Mouse (Mus musculus): ENCODE data around the gene Zfp36l1. TPM values are rescaled to one million over a fixed set of nuclear protein-coding genes. Genes with fewer than 3 reads are reported as not detected.
A peak's percentile ranks its signal among the peaks of the same experiment; 100 is the strongest.
"Not testable (repeated sequence)": the region's sequence is repeated elsewhere in the genome, so short reads cannot be mapped to it uniquely, and the experiment has no call there.

The Zfp36l1 gene
- polyA plus RNA-seq, 1 experiment, result 33.6 TPM

DNA sequence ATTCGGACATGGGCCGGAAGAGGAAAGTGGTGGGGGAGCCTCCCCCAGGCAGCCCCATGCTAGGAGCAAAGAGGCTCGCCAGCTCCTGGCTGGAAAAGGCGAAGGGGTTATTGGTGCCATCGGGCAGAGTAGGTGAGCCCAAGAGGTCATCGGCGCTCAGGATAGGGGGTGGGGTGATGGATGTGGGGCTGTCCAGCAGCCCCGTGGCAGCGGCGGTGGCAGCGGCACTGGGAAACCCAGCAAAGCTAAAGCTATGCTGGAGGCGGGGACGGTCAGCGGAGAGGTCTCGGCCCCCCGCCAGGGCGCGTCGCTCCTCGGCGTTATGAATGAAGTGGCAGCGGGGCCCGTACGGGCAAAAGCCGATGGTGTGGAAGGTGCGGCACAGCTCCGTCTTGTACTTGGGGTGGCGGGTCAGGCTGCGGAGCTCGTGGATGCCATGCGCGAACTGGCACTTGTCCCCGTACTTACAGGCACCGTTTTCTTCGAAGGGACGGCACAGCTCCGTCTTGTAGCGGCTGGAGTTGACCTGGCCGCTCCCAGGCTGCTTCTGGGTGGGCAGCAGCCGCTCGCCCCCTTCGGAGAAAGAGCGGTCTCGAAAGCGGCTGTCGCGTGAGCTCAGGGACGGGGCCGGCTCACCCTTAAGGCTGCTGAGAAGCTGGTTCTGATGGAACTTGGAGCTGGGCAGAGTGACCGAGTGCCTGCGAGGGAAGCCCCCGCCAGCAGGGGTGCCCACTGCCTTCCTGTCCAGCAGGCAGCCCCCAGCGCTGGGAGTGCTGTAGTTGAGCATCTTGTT, 2.9 kb downstream of the Zfp36l1 start:
- peaks cover 3% of the 10 kb centered on the region; the same call in 1 of the 2 replicates for H3K4me1 ChIP-seq (ENCODE audit: control insufficient read depth, insufficient read depth, low read length)
- H3K27ac ChIP-seq (ENCODE audit: control insufficient read depth, insufficient read depth, low read depth, low read length, poor library complexity), result no peak overlapping the region
- TF ChIP-seq POLR2A (IDR thresholded peaks at IDR 0.05; ENCODE audit: borderline replicate concordance, control insufficient read depth, low read depth, low read length) (peak; percentile 6; the same call in 1 of the 2 replicates), CTCF (IDR thresholded peaks at IDR 0.05; ENCODE audit: control insufficient read depth, insufficient read depth, low read length) (no peak)
- 92% methylated on average over 53 of the region's 53 CpGs for WGBS
- H3K4me3 ChIP-seq (replicated peaks; ENCODE audit: control insufficient read depth, low read depth, low read length), result peak overlapping the region; percentile 38

GRCm38 (mm10) chr12:80108896-80109668, 3.7 kb downstream of the Zfp36l1 start:
- TF ChIP-seq CTCF (IDR thresholded peaks at IDR 0.05; ENCODE audit: control insufficient read depth, insufficient read depth, low read length), result peak; percentile 75
- 9% methylated on average over 11 of the region's 11 CpGs for WGBS

DNA sequence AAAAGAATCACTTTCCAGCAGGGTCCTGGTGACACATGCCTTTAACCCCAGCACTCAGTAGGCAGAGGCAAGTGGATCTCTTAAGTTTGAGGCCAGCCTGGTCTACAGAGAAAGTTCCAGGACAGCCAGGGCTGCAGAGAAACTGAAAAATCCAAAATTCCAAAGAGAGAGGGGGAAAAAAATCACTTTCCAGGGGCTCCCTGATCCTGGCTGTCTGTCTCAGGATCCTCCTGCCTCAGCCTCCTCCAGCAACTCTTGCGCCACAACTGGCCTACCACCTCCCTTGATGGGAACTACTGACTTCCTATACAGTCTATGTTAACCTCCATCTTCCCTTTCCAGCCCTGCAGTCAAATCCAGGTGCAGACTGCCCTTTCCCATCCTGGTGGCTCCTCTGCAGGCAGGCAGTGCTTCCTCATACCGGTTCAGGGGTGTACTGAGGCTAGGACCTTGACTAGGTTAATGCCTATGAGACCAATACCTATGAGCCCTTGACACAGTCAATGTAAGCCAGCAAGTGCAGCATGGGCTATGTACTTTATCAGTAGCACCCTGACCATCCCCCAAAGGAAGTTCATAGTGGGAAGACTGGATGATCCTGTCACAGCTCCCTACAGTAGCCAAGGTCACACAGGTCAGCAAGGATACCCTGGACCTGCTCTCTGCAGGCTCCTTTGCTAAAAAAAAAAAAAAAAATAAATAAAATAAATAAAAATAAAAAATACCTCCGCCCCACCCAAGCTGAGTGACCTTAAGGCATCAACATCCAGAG, 5.7 kb downstream of the Zfp36l1 start:
- TF ChIP-seq POLR2A (IDR thresholded peaks at IDR 0.05; ENCODE audit: borderline replicate concordance, control insufficient read depth, low read depth, low read length), result no peak
- no peak for TF ChIP-seq CTCF (IDR thresholded peaks at IDR 0.05; ENCODE audit: control insufficient read depth, insufficient read depth, low read length)
- WGBS, result 83% methylated on average over 3 of the region's 3 CpGs
- Histone ChIP-seq H3K4me1 (ENCODE audit: control insufficient read depth, insufficient read depth, low read length) (peaks cover 3% of the 10 kb centered on the region; the same call in 1 of the 2 replicates), H3K27ac (ENCODE audit: control insufficient read depth, insufficient read depth, low read depth, low read length, poor library complexity) (no peak overlapping the region), H3K4me3 (replicated peaks; ENCODE audit: control insufficient read depth, low read depth, low read length) (no peak overlapping the region)

More at GRCm38 (mm10) chr12:80108896-80109668, 3.7 kb downstream of the Zfp36l1 start:
- H3K27ac ChIP-seq (ENCODE audit: control insufficient read depth, insufficient read depth, low read depth, low read length, poor library complexity); H3K4me3 ChIP-seq (replicated peaks; ENCODE audit: control insufficient read depth, low read depth, low read length); H3K4me1 ChIP-seq (ENCODE audit: control insufficient read depth, insufficient read depth, low read length): not testable (repeated sequence)

DNA sequence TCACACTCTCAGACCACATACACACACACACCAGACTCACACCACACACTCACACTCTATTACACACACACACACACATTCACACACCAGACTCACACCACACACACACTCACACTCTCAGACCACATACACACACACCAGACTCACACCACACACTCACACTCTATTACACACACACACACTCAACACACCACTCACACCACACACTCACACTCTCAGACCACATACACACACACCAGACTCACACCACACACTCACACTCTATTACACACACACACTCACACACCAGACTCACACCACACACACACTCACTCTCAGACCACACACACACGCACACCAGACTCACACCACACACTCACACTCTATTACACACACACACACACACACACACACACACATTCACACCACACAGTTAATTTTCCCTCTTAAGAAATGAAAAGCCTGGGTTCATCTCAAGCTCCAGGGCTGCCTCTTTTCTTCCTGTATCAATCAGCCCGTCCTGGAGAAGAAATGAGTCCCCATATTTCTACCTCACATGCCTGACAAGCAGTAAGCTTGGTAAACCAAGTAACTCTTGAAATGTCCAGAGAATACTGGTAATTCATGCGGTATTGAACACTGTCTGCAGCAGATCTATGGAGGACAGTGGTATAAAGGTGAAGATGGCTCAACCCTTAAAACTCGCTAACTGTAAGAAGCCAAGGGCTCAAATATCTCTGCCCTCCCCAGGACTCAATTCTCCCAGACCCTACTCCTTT, 6.5 kb downstream of the Zfp36l1 start:
- no peak overlapping the region; the same call in 1 of the 2 replicates for H3K27ac ChIP-seq (ENCODE audit: control insufficient read depth, insufficient read depth, low read depth, low read length, poor library complexity)
- TF ChIP-seq CTCF (IDR thresholded peaks at IDR 0.05; ENCODE audit: control insufficient read depth, insufficient read depth, low read length) (no peak), POLR2A (IDR thresholded peaks at IDR 0.05; ENCODE audit: borderline replicate concordance, control insufficient read depth, low read depth, low read length) (no peak)
- 77% methylated on average over 4 of the region's 4 CpGs for WGBS
- H3K4me1 ChIP-seq (ENCODE audit: control insufficient read depth, insufficient read depth, low read length), result peaks cover 3% of the 10 kb centered on the region; the same call in 1 of the 2 replicates
- no peak overlapping the region for H3K4me3 ChIP-seq (replicated peaks; ENCODE audit: control insufficient read depth, low read depth, low read length)

GRCm38 (mm10) chr12:80103521-80103973, 9.3 kb downstream of the Zfp36l1 start:
- Histone ChIP-seq H3K4me1 (ENCODE audit: control insufficient read depth, insufficient read depth, low read length) (peaks cover 3% of the 10 kb centered on the region; the same call in 1 of the 2 replicates), H3K27ac (ENCODE audit: control insufficient read depth, insufficient read depth, low read depth, low read length, poor library complexity) (no peak overlapping the region), H3K4me3 (replicated peaks; ENCODE audit: control insufficient read depth, low read depth, low read length) (no peak overlapping the region)
- TF ChIP-seq POLR2A (IDR thresholded peaks at IDR 0.05; ENCODE audit: borderline replicate concordance, control insufficient read depth, low read depth, low read length) (no peak), CTCF (IDR thresholded peaks at IDR 0.05; ENCODE audit: control insufficient read depth, insufficient read depth, low read length) (no peak)
- 68% methylated on average over 5 of the region's 5 CpGs for WGBS

GRCm38 (mm10) chr12:80103089-80103488, 9.7 kb downstream of the Zfp36l1 start:
- H3K27ac ChIP-seq (ENCODE audit: control insufficient read depth, insufficient read depth, low read depth, low read length, poor library complexity), result no peak overlapping the region
- TF ChIP-seq CTCF (IDR thresholded peaks at IDR 0.05; ENCODE audit: control insufficient read depth, insufficient read depth, low read length), result no peak
- TF ChIP-seq POLR2A (IDR thresholded peaks at IDR 0.05; ENCODE audit: borderline replicate concordance, control insufficient read depth, low read depth, low read length), result no peak
- H3K4me1 ChIP-seq (ENCODE audit: control insufficient read depth, insufficient read depth, low read length), result peaks cover 3% of the 10 kb centered on the region; the same call in 1 of the 2 replicates

GRCm38 (mm10) chr12:80098825-80099224, 14.0 kb downstream of the Zfp36l1 start:
- TF ChIP-seq POLR2A (IDR thresholded peaks at IDR 0.05; ENCODE audit: borderline replicate concordance, control insufficient read depth, low read depth, low read length) (no peak), CTCF (IDR thresholded peaks at IDR 0.05; ENCODE audit: control insufficient read depth, insufficient read depth, low read length) (no peak)
- 71% methylated on average over 1 of the region's 1 CpGs for WGBS
- H3K4me1 ChIP-seq (ENCODE audit: control insufficient read depth, insufficient read depth, low read length), result no peaks in the 10 kb centered on the region
- H3K4me3 ChIP-seq (replicated peaks; ENCODE audit: control insufficient read depth, low read depth, low read length), result no peak overlapping the region
- H3K27ac ChIP-seq (ENCODE audit: control insufficient read depth, insufficient read depth, low read depth, low read length, poor library complexity), result no peak overlapping the region

More at GRCm38 (mm10) chr12:80103089-80103488, 9.7 kb downstream of the Zfp36l1 start:
- WGBS, result 81% methylated on average over 4 of the region's 4 CpGs
- no peak overlapping the region for H3K4me3 ChIP-seq (replicated peaks; ENCODE audit: control insufficient read depth, low read depth, low read length)

All from bone marrow, adult 2 months (tissue).